Mouse (Mus musculus) ES-Bruce4 (cell line): ENCODE results near the gene Il12rb1.

ENCODE experiments used
- CTCF ChIP-seq: IDR thresholded peaks from one replicate; pipeline ENCODE4 v1.8.1; 2011; ENCODE audit warnings: low read depth, low read length
- EP300 ChIP-seq: IDR thresholded peaks from 2 replicates; pipeline ENCODE4 v1.6.1; 2011; ENCODE audit warnings: low read depth, low read length; ENCODE audit not compliant: insufficient read depth
- POLR2A ChIP-seq: IDR thresholded peaks from one replicate; pipeline ENCODE4 v1.8.1; 2011; ENCODE audit warnings: low read length; ENCODE audit not compliant: insufficient read depth

DNA sequence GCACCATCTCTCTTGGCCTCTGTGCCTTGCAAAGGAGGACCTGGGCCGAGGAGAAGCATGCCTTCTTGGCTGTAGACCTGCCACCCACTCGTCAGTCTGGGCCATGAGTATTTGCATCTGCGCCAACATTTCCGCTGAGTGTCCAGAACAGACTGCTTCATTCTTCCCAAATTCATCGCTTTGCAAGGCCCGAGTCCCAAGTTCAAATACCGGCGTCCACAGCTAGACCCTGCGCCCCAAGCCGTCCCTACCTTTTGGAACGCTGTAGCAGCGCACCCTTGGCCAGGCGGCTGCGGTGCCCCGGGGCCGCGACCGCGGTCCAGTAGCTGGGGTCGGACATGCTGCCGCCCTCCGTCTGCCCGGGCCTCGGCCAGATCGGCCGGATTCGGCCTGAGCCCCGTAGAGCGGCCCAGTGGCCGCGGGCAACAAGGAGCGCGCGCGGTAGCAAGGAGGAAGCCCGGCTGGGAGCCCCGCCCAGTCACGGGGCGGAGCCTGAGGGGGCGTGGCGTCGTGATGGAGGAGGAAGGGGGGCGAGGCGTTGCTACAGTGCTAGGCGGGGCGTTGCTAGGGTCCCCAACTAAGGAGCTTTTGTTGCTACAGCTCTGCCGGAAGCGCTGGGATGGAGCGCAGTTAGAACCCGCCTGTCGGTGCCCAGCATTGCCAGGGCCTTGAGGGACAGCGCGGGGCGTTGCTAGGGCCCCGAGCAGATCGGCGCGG, 16.1 kb upstream of the Il12rb1 start:
- TF ChIP-seq POLR2A (no peak), CTCF (no peak), EP300 (no peak)
